Mouse (Mus musculus) embryo, embryonic 11.5 days (tissue): Measurements from ENCODE around the gene Fam184b.
"Not testable (repeated sequence)": the region's sequence is repeated elsewhere in the genome, so short reads cannot be mapped to it uniquely, and the experiment has no call there.

Experiments
- DNase-seq: peaks from one replicate; pipeline ENCODE4 v3.0.0-alpha.2; 2012; ENCODE audit warnings: low read depth, low spot score

The Fam184b gene

GRCm38 (mm10) chr5:45638806-45639714, at the start of gene Fam184b:
TSS of gene Fam184b (minus strand) at chr5:45639614.
- DNase-seq, result peak; percentile 20

GRCm38 (mm10) chr5:45689152-45689551, 49.7 kb upstream of the Fam184b start:
- no peak for DNase-seq

- DNase-seq, result no peak
Measured at GRCm38 (mm10) chr5:45686223-45686622, 46.8 kb upstream of the Fam184b start.

GRCm38 (mm10) chr5:45685243-45685642, 45.8 kb upstream of the Fam184b start:
- DNase-seq, result no peak

GRCm38 (mm10) chr5:45683388-45683787, 44.0 kb upstream of the Fam184b start:
- no peak for DNase-seq

- no peak for DNase-seq
Measured at GRCm38 (mm10) chr5:45679955-45680354, 40.5 kb upstream of the Fam184b start.

- DNase-seq, result no peak
Measured at GRCm38 (mm10) chr5:45677639-45678038, 38.2 kb upstream of the Fam184b start.

- no peak for DNase-seq
Measured at GRCm38 (mm10) chr5:45675032-45675431, 35.6 kb upstream of the Fam184b start.

- no peak for DNase-seq
Measured at GRCm38 (mm10) chr5:45670894-45671494, 31.6 kb upstream of the Fam184b start.

GRCm38 (mm10) chr5:45670280-45670670, 30.9 kb upstream of the Fam184b start:
- no peak for DNase-seq

GRCm38 (mm10) chr5:45669598-45670279, 30.3 kb upstream of the Fam184b start, which contains the start of gene Ncapg:
TSS of gene Ncapg (plus strand) at chr5:45669919.
- peak; percentile 99 for DNase-seq

GRCm38 (mm10) chr5:45669234-45669597, 29.8 kb upstream of the Fam184b start:
- no peak for DNase-seq

- no peak for DNase-seq
Measured at GRCm38 (mm10) chr5:45668831-45669230, 29.4 kb upstream of the Fam184b start.

GRCm38 (mm10) chr5:45668324-45668723, 28.9 kb upstream of the Fam184b start:
- DNase-seq, result no peak

- not testable (repeated sequence) for DNase-seq
Measured at GRCm38 (mm10) chr5:45658406-45658805, 19.0 kb upstream of the Fam184b start.

- DNase-seq, result no peak
Measured at GRCm38 (mm10) chr5:45651026-45651703, 11.8 kb upstream of the Fam184b start.

- no peak for DNase-seq
Measured at GRCm38 (mm10) chr5:45639715-45640092, 290 bp upstream of the Fam184b start.

GRCm38 (mm10) chr5:45638378-45638777, 1.0 kb downstream of the Fam184b start:
- DNase-seq, result no peak

GRCm38 (mm10) chr5:45629470-45629869, 9.9 kb downstream of the Fam184b start:
- DNase-seq, result no peak

- no peak for DNase-seq
Measured at GRCm38 (mm10) chr5:45627771-45628170, 11.6 kb downstream of the Fam184b start.

GRCm38 (mm10) chr5:45621511-45621910, 17.9 kb downstream of the Fam184b start:
- no peak for DNase-seq

GRCm38 (mm10) chr5:45599056-45599455, 40.4 kb downstream of the Fam184b start:
- no peak for DNase-seq
